Mouse (Mus musculus) liver, adult 2 months (tissue): Measurements from ENCODE around the gene Uncx.

ENCODE experiments used
- CTCF ChIP-seq: fragments of 200-500 bp; IDR thresholded peaks from 2 replicates; pipeline ENCODE4 v1.5.1; 2011; ENCODE audit warnings: low read depth, low read length, control low read depth
- POLR2A ChIP-seq: fragments of 200-500 bp; IDR thresholded peaks from 2 replicates; pipeline ENCODE4 v1.6.1; 2011; ENCODE audit warnings: low read length, control low read depth; ENCODE audit not compliant: insufficient read depth; ENCODE audit errors: extremely low read depth

GRCm38 (mm10) chr5:139557079-139557478 lies 13.8 kb downstream of the Uncx start:
- TF ChIP-seq CTCF (no peak), POLR2A (no peak)
